Mouse (Mus musculus) lung, postnatal 0 days (tissue): ENCODE measurements around the gene Mrps27. TPM values are rescaled to one million over a fixed set of nuclear protein-coding genes. Genes with fewer than 3 reads are reported as not detected.

Experiments
- ATAC-seq: fragments of 200-750 bp; cut with Nextera tagmentation; 2 replicates; pipeline ENCODE4 v1.8.0; 2017; ENCODE audit warnings: moderate library complexity
- DNase-seq: peaks from one replicate; pipeline ENCODE4 v3.0.0-alpha.2; 2016; ENCODE audit warnings: low spot score
- H3K27ac ChIP-seq: fragments of 300-500 bp; sonication (generic); 2 replicates; pipeline ENCODE4 v1.5.1; 2014; ENCODE audit warnings: antibody characterized with exemption, mild to moderate bottlenecking, low read length, mixed read lengths
- H3K27me3 ChIP-seq: fragments of 300-500 bp; sonication (generic); replicated peaks from 2 replicates; pipeline ENCODE4 v1.6.1; 2014; ENCODE audit warnings: low read length, mixed read lengths; ENCODE audit not compliant: insufficient read depth
- H3K36me3 ChIP-seq: fragments of 300-500 bp; sonication (generic); 2 replicates; pipeline ENCODE4 v1.6.1; 2014; ENCODE audit warnings: low read length, mixed read lengths; ENCODE audit not compliant: insufficient read depth
- H3K4me1 ChIP-seq: fragments of 300-500 bp; sonication (generic); 2 replicates; pipeline ENCODE4 v1.6.1; 2014; ENCODE audit warnings: antibody characterized with exemption, low read depth, low read length, mixed read lengths; ENCODE audit not compliant: insufficient read depth
- H3K4me2 ChIP-seq: fragments of 300-500 bp; sonication (generic); replicated peaks from 2 replicates; pipeline ENCODE4 v1.6.1; 2014; ENCODE audit warnings: low read depth, mild to moderate bottlenecking, low read length, moderate library complexity, mixed read lengths
- H3K4me3 ChIP-seq: fragments of 300-500 bp; sonication (generic); 2 replicates; pipeline ENCODE4 v1.5.1; 2014; ENCODE audit warnings: low read depth, low read length
- H3K9ac ChIP-seq: fragments of 300-500 bp; sonication (generic); replicated peaks from 2 replicates; pipeline ENCODE4 v1.6.1; 2014; ENCODE audit warnings: low read depth, mild to moderate bottlenecking
- H3K9me3 ChIP-seq: fragments of 300-500 bp; sonication (generic); 2 replicates; pipeline ENCODE4 v1.6.1; 2016; ENCODE audit warnings: low read length, mixed read lengths
- CTCF ChIP-seq: IDR thresholded peaks from 2 replicates; pipeline ENCODE4 v1.5.1; 2016; ENCODE audit warnings: antibody characterized with exemption, mild to moderate bottlenecking
- EP300 ChIP-seq: IDR thresholded peaks from 2 replicates; pipeline ENCODE4 v1.6.1; 2016; ENCODE audit warnings: antibody characterized with exemption, mild to moderate bottlenecking, control low read depth
- WGBS: fragments of 180-500 bp; shearing (Covaris S2); extraction: QIAGEN DNeasy Blood & Tissue Kit; methylation state at CpG from one replicate; pipeline ENCODE4 v1.1.7; 2014; 5-methylcytosine and 5-hydroxymethylcytosine counted together
- polyA plus RNA-seq: library from polyadenylated mRNA; unstranded; fragments of >200 nt; fragmentation: Nextera tagmentation; extraction: Ambion mirVana; gene quantifications from 2 replicates; pipeline ENCODE4 v1.2.1, GENCODE M21; 2015

Gene Mrps27
- polyA plus RNA-seq, 1 experiment from 2014 or later: 20.4 TPM

GRCm38 (mm10) chr13:99423581-99423980, 79.0 kb downstream of the Mrps27 start:
- Histone ChIP-seq H3K4me3 (no peak overlapping the region), H3K9me3 (no peaks in the 10 kb centered on the region), H3K4me2 (no peak overlapping the region), H3K36me3 (no peaks in the 10 kb centered on the region), H3K4me1 (no peaks in the 10 kb centered on the region), H3K9ac (no peak overlapping the region), H3K27ac (no peak overlapping the region), H3K27me3 (no peaks in the 10 kb centered on the region)
- no peak for TF ChIP-seq EP300
- TF ChIP-seq CTCF: no peak
- no peak for ATAC-seq
- no peak for DNase-seq
- WGBS: 72% methylated on average over 13 of the region's 13 CpGs

- no peak overlapping the region for H3K9ac ChIP-seq
- H3K27me3 ChIP-seq: no peaks in the 10 kb centered on the region
- ATAC-seq (no peak), DNase-seq (no peak)
- H3K4me2 ChIP-seq: no peak overlapping the region
- no peak overlapping the region for H3K4me3 ChIP-seq
- H3K4me1 ChIP-seq: no peaks in the 10 kb centered on the region
- WGBS: 87% methylated on average over 29 of the region's 29 CpGs
- H3K36me3 ChIP-seq: no peaks in the 10 kb centered on the region
- no peak for TF ChIP-seq CTCF
- no peak overlapping the region for H3K27ac ChIP-seq
- no peaks in the 10 kb centered on the region for H3K9me3 ChIP-seq
Measured at GRCm38 (mm10) chr13:99433068-99434008, 88.8 kb downstream of the Mrps27 start.

GRCm38 (mm10) chr13:99434494-99434893, 89.9 kb downstream of the Mrps27 start:
- DNase-seq (no peak), ATAC-seq (no peak)
- Histone ChIP-seq H3K36me3 (no peaks in the 10 kb centered on the region), H3K4me1 (no peaks in the 10 kb centered on the region), H3K4me2 (no peak overlapping the region), H3K9ac (no peak overlapping the region), H3K27ac (no peak overlapping the region), H3K27me3 (no peaks in the 10 kb centered on the region), H3K4me3 (no peak overlapping the region), H3K9me3 (no peaks in the 10 kb centered on the region)
- TF ChIP-seq CTCF (no peak), EP300 (no peak)
- WGBS: 81% methylated on average over 9 of the region's 9 CpGs

- no peak overlapping the region for H3K4me3 ChIP-seq
- no peak overlapping the region for H3K9ac ChIP-seq
- H3K4me2 ChIP-seq: no peak overlapping the region
- no peaks in the 10 kb centered on the region for H3K27me3 ChIP-seq
- H3K27ac ChIP-seq: no peak overlapping the region
- H3K36me3 ChIP-seq: no peaks in the 10 kb centered on the region
- H3K4me1 ChIP-seq: no peaks in the 10 kb centered on the region
- no peaks in the 10 kb centered on the region for H3K9me3 ChIP-seq
- no peak for TF ChIP-seq EP300
- no peak for ATAC-seq
- no peak for DNase-seq
Measured at GRCm38 (mm10) chr13:99437051-99437450, 92.5 kb downstream of the Mrps27 start.

GRCm38 (mm10) chr13:99439357-99439756, 94.8 kb downstream of the Mrps27 start:
- no peak for ATAC-seq
- no peak overlapping the region for H3K4me3 ChIP-seq
- DNase-seq: no peak
- no peak overlapping the region for H3K9ac ChIP-seq
- H3K9me3 ChIP-seq: no peaks in the 10 kb centered on the region
- H3K4me2 ChIP-seq: no peak overlapping the region
- no peaks in the 10 kb centered on the region for H3K36me3 ChIP-seq
- TF ChIP-seq CTCF: no peak
- no peak for TF ChIP-seq EP300
- 81% methylated on average over 5 of the region's 5 CpGs for WGBS
- no peaks in the 10 kb centered on the region for H3K4me1 ChIP-seq
- no peak overlapping the region for H3K27ac ChIP-seq
- no peaks in the 10 kb centered on the region for H3K27me3 ChIP-seq

GRCm38 (mm10) chr13:99440228-99440627, 95.6 kb downstream of the Mrps27 start:
- ATAC-seq (no peak), DNase-seq (no peak)
- Histone ChIP-seq H3K27me3 (no peaks in the 10 kb centered on the region), H3K27ac (no peak overlapping the region), H3K4me3 (no peak overlapping the region), H3K9ac (no peak overlapping the region), H3K36me3 (no peaks in the 10 kb centered on the region), H3K4me2 (no peak overlapping the region), H3K9me3 (no peaks in the 10 kb centered on the region), H3K4me1 (no peaks in the 10 kb centered on the region)
- 88% methylated on average over 2 of the region's 2 CpGs for WGBS
- TF ChIP-seq EP300 (no peak), CTCF (no peak)
